Mouse (Mus musculus) erythroblast, embryonic 14.5 days (primary cell): ENCODE measurements around the gene Dysf.

Source experiments
- GATA1 ChIP-seq: IDR thresholded peaks from 2 replicates; pipeline ENCODE4 v1.6.1; 2012; ENCODE audit warnings: low read length, inconsistent platforms, mixed read lengths
- TAL1 ChIP-seq: IDR thresholded peaks from 3 replicates; pipeline ENCODE4 v1.6.1; 2012; ENCODE audit warnings: low read length, inconsistent platforms, mixed read lengths

- TF ChIP-seq GATA1: no peak
- no peak for TF ChIP-seq TAL1
Measured at GRCm38 (mm10) chr6:84217216-84217933, 209.0 kb downstream of the Dysf start.
